Mouse (Mus musculus) limb, embryonic 10.5 days (tissue): ENCODE measurements around the gene Grap2. TPM values are rescaled to one million over a fixed set of nuclear protein-coding genes. Genes with fewer than 3 reads are reported as not detected.
"Not testable (repeated sequence)": the region's sequence is repeated elsewhere in the genome, so short reads cannot be mapped to it uniquely, and the experiment has no call there.

Source experiments
- DNase-seq: peaks from one replicate; pipeline ENCODE4 v3.0.0-alpha.2; 2017; ENCODE audit warnings: low spot score
- H3K27ac ChIP-seq: fragments of 300-500 bp; sonication (generic); 2 replicates; pipeline ENCODE4 v1.5.1; 2016; ENCODE audit warnings: mild to moderate bottlenecking
- H3K27me3 ChIP-seq: fragments of 300-500 bp; sonication (generic); 2 replicates; pipeline ENCODE4 v1.6.1; 2016; ENCODE audit warnings: low read depth, mild to moderate bottlenecking; ENCODE audit not compliant: poor library complexity, severe bottlenecking
- H3K36me3 ChIP-seq: fragments of 300-500 bp; sonication (generic); 2 replicates; pipeline ENCODE4 v1.6.1; 2016; ENCODE audit warnings: mild to moderate bottlenecking, moderate library complexity
- H3K4me1 ChIP-seq: fragments of 300-500 bp; sonication (generic); 2 replicates; pipeline ENCODE4 v1.6.1; 2016
- H3K4me3 ChIP-seq: fragments of 300-500 bp; sonication (generic); 2 replicates; pipeline ENCODE4 v1.5.1; 2016; ENCODE audit warnings: mild to moderate bottlenecking, moderate library complexity
- H3K9me3 ChIP-seq: fragments of 300-500 bp; sonication (generic); replicated peaks from 2 replicates; pipeline ENCODE4 v1.6.1; 2016; ENCODE audit warnings: mild to moderate bottlenecking
- WGBS: fragments of 180-500 bp; shearing (Covaris S2); methylation state at CpG from one replicate; pipeline ENCODE4 v1.1.7; 2016; 5-methylcytosine and 5-hydroxymethylcytosine counted together
- polyA plus RNA-seq: library from polyadenylated mRNA; unstranded; fragments of >200 nt; fragmentation: Nextera tagmentation; extraction: Ambion mirVana; gene quantifications from 2 replicates; pipeline ENCODE4 v1.2.1, GENCODE M21; 2016

The Grap2 gene
- polyA plus RNA-seq, 1 experiment from 2014 or later = 0.45 TPM

DNA sequence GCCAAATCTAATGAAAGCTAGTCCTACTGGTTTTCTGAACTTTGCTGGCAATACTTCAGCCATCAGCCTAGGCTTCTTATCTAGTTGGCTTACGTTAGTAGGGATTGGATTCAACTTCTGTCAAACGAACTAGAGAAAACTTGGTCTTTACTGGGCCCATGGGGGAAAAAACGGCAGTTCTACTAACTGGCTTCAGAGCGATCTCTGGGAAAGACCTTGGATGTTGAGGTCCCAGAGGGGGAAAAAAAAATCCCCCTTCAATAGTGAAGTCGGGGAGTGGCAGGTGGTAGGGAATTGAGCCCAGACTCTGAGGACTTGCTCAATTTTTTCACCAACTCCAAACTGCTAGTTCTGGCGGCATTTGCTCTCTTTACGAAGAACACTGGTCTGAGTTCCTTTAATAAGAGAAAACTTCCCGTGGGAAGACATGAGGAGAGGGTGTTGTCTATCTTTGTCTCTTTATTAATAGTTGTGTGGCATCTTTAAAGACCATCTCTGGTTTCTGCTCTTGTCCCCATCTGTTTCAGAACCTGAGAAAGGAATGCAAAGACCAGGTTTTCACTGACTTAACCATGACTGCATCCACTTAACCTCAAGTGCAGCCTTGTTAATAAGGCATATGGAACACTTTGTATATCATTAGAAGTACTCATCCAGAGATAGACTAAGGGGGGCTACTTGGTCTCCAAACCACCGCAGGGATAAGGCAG, 572 bp downstream of the Grap2 start:
- Histone ChIP-seq H3K4me3 (no peak overlapping the region), H3K4me1 (no peaks in the 10 kb centered on the region), H3K27ac (no peak overlapping the region), H3K36me3 (no peaks in the 10 kb centered on the region), H3K9me3 (no peaks in the 10 kb centered on the region), H3K27me3 (peaks cover 67% of the 10 kb centered on the region)
- 83% methylated on average over 9 of the region's 9 CpGs for WGBS
- no peak for DNase-seq

DNA sequence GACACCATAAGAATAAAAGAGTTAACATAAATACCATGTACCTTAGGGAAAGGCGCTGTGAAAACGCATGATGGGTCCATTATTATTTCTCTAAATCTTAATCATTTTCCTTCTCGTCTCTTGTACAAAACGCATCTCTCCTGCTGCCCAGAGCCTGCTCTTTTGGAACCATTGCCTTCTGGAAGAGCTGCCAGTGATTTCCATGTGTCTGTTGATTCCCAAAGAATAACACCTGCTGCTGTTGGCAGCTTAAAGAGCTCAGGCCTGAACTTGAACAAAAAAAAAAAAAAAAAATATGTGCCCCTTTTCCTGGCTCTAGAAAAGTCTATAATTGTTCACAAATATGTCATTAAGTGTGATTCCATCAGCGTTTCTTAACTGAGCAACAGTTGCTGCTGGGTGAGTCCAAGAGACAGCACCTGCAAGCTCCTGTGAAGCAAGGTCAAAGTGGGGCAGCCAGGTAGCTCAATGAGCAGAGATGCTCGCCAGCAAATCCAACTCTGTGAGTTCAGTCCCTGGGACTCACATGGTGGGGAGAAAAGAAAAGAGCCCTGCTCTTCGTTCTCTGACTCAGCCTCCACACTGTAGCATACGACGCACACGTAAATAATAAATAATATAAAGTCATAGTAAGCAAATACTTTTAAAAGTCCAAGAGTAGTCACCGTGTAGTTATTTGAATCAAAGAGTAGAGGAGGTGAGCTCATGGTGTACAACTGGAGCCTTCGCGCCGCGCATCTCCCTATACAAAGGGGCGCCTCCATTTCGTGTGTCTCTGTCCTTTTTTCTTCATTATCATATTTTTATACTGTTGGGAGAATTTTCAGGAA, 2.0 kb downstream of the Grap2 start:
- no peak for DNase-seq
- Histone ChIP-seq H3K9me3 (no peaks in the 10 kb centered on the region), H3K27ac (no peak overlapping the region), H3K36me3 (no peaks in the 10 kb centered on the region), H3K27me3 (peaks cover 77% of the 10 kb centered on the region), H3K4me1 (no peaks in the 10 kb centered on the region), H3K4me3 (no peak overlapping the region)
- 94% methylated on average over 17 of the region's 17 CpGs for WGBS

DNA sequence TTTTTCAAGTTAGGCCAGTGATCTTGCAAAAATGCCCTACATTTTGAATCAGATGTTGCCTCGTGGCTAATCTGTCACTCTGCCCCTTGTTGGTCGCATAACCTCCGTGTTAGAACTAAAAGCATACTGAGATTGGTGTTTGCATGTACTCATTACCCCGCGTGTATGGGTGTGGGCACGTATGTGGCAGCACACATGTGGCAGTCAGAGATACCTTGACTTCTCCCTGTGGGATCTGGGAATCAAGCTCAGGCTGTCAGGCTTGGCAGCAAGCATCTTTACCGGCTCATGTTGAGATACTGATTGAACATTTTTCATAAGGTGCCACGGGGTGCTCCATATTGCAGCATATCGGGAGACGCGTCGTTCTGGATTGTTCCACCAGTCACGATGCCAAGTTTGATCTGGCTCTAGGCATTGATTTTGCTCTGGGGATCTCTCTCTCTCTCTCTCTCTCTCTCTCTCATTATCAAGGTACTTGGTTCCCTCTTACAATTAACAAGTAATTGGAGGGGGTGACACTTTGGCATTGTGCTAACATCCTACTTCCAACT, 3.5 kb downstream of the Grap2 start:
- Histone ChIP-seq H3K4me3 (no peak overlapping the region), H3K9me3 (no peaks in the 10 kb centered on the region), H3K36me3 (no peaks in the 10 kb centered on the region), H3K27ac (no peak overlapping the region), H3K27me3 (peaks cover 75% of the 10 kb centered on the region), H3K4me1 (no peaks in the 10 kb centered on the region)
- DNase-seq = no peak
- 93% methylated on average over 13 of the region's 13 CpGs for WGBS

DNA sequence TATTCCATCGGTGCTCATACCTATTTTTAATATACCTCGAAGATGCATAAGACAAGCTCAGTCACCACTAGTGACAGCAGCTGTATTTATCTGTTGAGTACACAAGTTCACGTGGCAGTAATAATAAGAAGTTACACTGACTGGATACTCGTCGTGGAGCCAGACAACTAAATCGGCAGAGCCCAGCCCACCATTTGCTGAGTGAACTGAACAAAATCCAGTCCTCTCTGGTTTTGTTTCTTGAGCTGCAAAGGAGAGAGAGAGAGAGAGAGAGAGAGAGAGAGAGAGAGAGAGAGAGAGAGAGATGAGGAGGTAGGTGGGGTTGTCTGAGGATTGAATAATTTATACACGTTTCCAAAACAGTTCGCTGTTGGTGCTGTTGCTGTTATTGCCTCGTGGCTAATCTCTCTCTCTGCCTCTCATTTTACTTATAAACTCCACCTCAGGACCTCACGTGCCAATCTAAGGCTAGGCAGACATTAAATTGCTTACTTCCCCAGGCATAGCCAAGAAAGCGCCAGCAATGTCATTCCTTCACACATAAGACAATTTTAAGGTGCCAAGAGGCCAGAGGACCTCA, 4.1 kb downstream of the Grap2 start:
- no peak overlapping the region for H3K27ac ChIP-seq
- DNase-seq = no peak

DNA sequence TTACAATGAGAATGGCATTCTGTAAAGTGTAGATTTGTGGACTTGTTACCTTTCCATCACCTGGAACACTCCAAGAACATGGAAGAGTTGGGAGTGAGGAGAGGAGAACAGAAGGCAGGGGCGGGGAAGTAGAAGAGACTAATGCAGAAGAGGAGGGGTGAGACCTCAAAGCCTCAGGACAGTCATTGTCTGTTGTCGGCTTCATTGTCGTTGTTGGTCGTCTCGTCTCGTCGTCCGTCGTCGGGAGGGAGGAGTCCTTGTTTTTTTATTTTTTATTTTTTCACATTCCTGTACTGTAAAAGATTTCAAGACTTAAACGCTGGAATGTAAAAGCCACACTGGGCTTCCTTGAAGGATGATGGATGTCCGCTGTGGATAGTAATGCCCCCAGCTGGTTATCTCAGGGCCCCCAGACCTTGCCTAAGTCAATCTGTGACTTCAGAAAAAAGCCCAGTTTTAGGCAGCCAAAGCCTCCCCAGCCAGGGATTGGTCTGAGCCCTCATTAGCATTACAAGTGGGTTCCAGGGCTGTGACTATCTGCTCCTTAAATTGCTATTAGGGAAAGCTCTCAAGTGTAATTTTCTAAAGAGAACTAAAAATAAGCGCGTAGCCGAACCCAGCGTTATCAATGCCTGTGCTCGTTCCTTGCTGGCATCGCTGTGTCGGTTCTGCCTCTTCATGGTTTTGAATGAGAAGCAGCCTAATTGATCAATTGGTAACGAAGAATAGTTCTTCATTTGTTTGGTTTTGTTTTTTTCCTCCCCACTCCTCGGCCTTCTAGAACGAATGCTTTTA, 5.0 kb downstream of the Grap2 start:
- no peak for DNase-seq
- no peak overlapping the region for H3K4me3 ChIP-seq
- peaks cover 78% of the 10 kb centered on the region for H3K27me3 ChIP-seq
- H3K4me1 ChIP-seq = no peaks in the 10 kb centered on the region
- H3K27ac ChIP-seq = no peak overlapping the region
- H3K36me3 ChIP-seq = no peaks in the 10 kb centered on the region
- H3K9me3 ChIP-seq = no peaks in the 10 kb centered on the region
- 24% methylated on average over 22 of the region's 22 CpGs for WGBS

More for the DNA sequence above, 4.1 kb downstream of the Grap2 start:
- Histone ChIP-seq H3K27me3 (peaks cover 77% of the 10 kb centered on the region), H3K4me3 (no peak overlapping the region), H3K4me1 (no peaks in the 10 kb centered on the region), H3K9me3 (no peaks in the 10 kb centered on the region), H3K36me3 (no peaks in the 10 kb centered on the region)
- WGBS = 83% methylated on average over 11 of the region's 11 CpGs

DNA sequence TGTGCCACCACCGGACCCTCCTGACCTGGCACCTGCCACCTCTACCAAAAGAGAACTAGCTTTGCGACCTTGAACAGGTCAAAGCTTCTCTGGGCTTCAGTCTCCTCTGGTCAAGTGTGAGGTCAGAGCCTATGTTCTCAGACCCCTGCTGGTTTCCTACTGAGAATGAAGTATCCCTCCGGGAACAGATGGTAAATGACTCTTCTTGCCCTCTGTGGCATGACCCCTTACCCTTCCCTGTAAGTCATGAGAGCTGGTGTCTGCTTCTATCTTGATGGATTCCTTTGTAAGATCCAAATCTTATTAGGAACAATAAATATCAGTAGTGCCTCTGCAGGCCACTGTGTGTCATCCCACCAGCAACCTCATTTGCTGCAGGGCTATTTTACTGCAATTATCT, 6.7 kb downstream of the Grap2 start:
- no peak for DNase-seq
- Histone ChIP-seq H3K4me1 (no peaks in the 10 kb centered on the region), H3K27ac (no peak overlapping the region), H3K27me3 (peaks cover 68% of the 10 kb centered on the region), H3K4me3 (no peak overlapping the region), H3K36me3 (no peaks in the 10 kb centered on the region), H3K9me3 (no peaks in the 10 kb centered on the region)
- 51% methylated on average over 3 of the region's 3 CpGs for WGBS

DNA sequence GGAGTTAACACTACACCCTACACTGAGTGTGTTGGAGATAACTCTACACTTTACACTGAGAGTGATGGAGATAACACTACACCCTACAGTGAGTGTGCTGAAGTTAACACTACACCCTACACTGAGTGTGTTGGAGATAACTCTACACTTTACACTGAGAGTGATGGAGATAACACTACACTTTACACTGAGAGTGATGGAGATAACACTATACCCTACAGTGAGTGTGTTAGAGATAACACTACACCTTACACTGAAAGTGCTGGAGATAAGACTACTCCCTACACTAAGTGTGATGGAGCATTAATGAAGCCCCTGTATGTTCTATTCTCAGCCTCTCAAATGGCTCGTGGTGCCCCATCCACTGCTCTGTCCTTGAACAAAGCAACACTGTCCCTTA, 8.2 kb downstream of the Grap2 start:
- H3K27me3 ChIP-seq = peaks cover 72% of the 10 kb centered on the region
- H3K27ac ChIP-seq = not testable (repeated sequence)

DNA sequence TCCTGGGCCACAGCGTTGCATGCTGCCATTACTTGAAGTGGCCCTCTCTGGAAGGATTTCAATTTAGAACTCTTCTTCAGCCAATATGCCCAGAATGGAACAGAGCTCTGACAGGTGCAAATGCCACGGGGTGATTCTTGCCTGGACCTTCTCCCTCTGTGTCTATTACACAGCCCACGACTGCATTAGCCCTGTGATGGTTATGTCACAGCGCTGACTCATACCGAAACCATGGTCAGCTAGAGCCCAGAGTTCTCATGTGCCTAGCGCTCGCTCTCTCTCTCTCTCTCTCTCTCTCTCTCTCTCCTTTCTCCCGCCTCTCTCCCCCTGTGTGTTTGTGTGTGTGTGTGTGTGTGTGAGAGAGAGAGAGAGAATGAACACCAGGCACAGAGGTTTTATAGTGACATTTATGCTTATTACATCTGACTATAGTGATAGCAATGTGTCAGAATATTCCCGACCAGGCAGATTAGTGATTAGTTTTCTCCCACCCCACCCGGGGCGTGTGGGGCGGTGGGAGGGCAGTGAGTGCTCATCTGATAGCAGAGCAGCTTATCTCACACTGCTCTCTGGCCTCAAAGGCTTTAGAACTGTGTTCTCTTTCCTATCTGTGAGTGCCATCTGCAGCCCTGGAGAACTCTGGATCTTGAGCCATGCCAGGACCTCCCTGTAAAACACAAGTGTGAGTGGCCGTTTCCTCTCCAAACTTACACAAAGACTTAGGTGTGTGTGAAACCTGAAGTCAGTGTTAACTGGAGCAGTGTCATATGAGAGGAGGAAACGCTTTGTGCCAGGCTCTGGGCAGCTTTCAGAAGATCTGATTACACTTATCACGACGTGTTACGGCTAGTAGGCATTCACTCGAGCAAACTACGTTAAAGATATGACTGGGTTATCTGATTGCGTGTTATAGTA, 10.4 kb downstream of the Grap2 start:
- Histone ChIP-seq H3K9me3 (no peaks in the 10 kb centered on the region), H3K4me3 (no peak overlapping the region), H3K27me3 (peaks cover 58% of the 10 kb centered on the region), H3K27ac (no peak overlapping the region), H3K36me3 (no peaks in the 10 kb centered on the region), H3K4me1 (0 out of 2 replicates have a peak, but pooled peaks cover 2% of the 10 kb centered on the region)
- WGBS = 77% methylated on average over 20 of the region's 20 CpGs
- DNase-seq = no peak

More for the DNA sequence above, 8.2 kb downstream of the Grap2 start:
- not testable (repeated sequence) for H3K36me3 ChIP-seq, H3K4me1 ChIP-seq, H3K9me3 ChIP-seq, H3K4me3 ChIP-seq, DNase-seq
- 69% methylated on average over 1 of the region's 1 CpGs for WGBS

DNA sequence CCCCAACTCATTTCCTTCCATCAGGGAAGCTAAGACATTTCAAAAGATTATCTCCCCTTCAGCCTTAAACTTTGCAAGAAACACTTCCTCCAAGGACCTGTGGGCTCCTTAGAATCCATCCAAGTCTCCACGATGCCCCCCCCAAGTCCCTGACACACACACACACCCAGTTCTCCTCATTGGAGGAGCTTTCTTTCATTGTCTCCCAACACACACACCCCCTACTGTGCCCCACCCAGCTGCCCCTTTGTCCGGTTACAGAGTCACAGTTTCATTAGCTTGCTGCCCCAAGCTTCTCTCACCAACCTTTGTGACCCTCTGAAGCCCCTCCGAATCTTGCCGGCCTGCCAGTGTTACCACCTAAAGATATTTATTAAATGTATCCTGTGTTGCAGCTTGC, 13.9 kb downstream of the Grap2 start:
- no peak overlapping the region for H3K4me3 ChIP-seq
- no peaks in the 10 kb centered on the region for H3K36me3 ChIP-seq
- no peak overlapping the region for H3K27ac ChIP-seq
- 57% methylated on average over 4 of the region's 4 CpGs for WGBS
- H3K9me3 ChIP-seq = no peaks in the 10 kb centered on the region
- H3K4me1 ChIP-seq = 0 out of 2 replicates have a peak, but pooled peaks cover 2% of the 10 kb centered on the region
- peaks cover 33% of the 10 kb centered on the region for H3K27me3 ChIP-seq
- DNase-seq = no peak

DNA sequence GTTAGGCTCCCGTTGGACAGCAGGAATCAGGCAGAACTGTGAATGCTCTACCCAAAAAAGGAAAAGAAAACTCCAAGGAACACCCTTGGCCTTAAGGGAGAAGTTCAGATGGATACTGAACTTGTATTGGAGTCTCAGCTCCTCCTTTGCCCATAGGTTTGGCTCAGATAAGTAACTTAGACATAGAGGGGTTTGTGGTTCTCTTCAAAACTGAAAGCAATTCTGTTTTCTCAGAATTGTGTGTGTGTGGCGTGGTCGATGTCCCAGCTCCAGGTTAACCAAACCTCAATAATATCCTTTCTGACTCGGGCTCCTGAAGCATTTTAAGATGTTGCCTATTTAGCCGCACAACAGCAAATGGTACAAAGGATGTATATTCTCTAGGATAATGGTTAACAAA, 18.2 kb downstream of the Grap2 start:
- Histone ChIP-seq H3K4me3 (no peak overlapping the region), H3K9me3 (no peaks in the 10 kb centered on the region), H3K27me3 (peaks cover 8% of the 10 kb centered on the region; the same call in 1 of the 2 replicates), H3K36me3 (no peaks in the 10 kb centered on the region), H3K4me1 (peaks cover 15% of the 10 kb centered on the region), H3K27ac (no peak overlapping the region)
- 97% methylated on average over 5 of the region's 5 CpGs for WGBS
- DNase-seq = no peak

DNA sequence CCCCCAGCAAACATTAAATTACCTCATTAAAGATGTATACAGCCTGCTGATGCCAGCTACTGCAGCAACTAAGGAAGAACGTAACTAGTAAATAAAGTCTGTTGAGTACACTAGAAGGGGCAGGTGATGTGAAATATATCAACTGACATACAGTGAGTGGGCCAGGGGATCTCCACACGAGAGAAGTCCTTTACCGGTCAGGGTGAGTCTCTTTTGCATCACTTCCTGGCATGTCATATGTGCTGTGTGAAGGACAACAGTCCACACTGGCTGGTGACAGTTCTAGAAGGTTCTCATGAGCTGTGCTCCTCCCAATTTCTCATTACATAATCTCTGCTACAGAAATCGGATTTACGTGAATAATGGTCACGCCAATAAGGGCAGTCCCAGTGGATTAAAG, 20.3 kb downstream of the Grap2 start:
- peaks cover 29% of the 10 kb centered on the region for H3K4me1 ChIP-seq
- H3K27ac ChIP-seq = no peak overlapping the region
- no peaks in the 10 kb centered on the region for H3K36me3 ChIP-seq
- 0 out of 2 replicates have a peak, but pooled peaks cover under 1% of the 10 kb centered on the region for H3K27me3 ChIP-seq
- no peak overlapping the region for H3K4me3 ChIP-seq
- no peaks in the 10 kb centered on the region for H3K9me3 ChIP-seq
- DNase-seq = no peak
- whole genome bisulfite sequencing = 86% methylated on average over 6 of the region's 6 CpGs
